Mouse (Mus musculus) erythroblast, embryonic 14.5 days (primary cell): ENCODE data around the gene Vps37d.

Experiments
- GATA1 ChIP-seq: IDR thresholded peaks from 2 replicates; pipeline ENCODE4 v1.6.1; 2012; ENCODE audit warnings: low read length, inconsistent platforms, mixed read lengths
- TAL1 ChIP-seq: IDR thresholded peaks from 3 replicates; pipeline ENCODE4 v1.6.1; 2012; ENCODE audit warnings: low read length, inconsistent platforms, mixed read lengths

- TF ChIP-seq GATA1, result no peak
- no peak for TF ChIP-seq TAL1
These were observed 29.5 kb downstream of the Vps37d start for GRCm38 (mm10) chr5:135048539-135048938.
